Mouse (Mus musculus) spleen, adult 2 months (tissue): ENCODE measurements around the gene Slc25a44. TPM values are rescaled to one million over a fixed set of nuclear protein-coding genes. Genes with fewer than 3 reads are reported as not detected.

Source experiments
- DNase-seq, 2 experiments: peaks; one replicate each; pipeline versions ENCODE4 v3.0.0 to v3.0.0-alpha.2; 2012 to 2021; ENCODE audit warnings: low spot score in 2 of 2, low read depth in 1 of 2
- H3K27ac ChIP-seq: fragments of 200-500 bp; 2 replicates; pipeline ENCODE4 v1.5.1; 2012; ENCODE audit warnings: low read length, inconsistent platforms; ENCODE audit not compliant: insufficient read depth
- H3K27me3 ChIP-seq: fragments of 200-500 bp; 2 replicates; pipeline ENCODE4 v1.6.1; 2012; ENCODE audit warnings: mild to moderate bottlenecking, moderate library complexity, low read length, inconsistent platforms; ENCODE audit not compliant: control insufficient read depth, insufficient read depth
- H3K36me3 ChIP-seq: fragments of 200-500 bp; 2 replicates; pipeline ENCODE4 v1.6.1; 2012; ENCODE audit warnings: mild to moderate bottlenecking, low read length, inconsistent platforms; ENCODE audit not compliant: control insufficient read depth, insufficient read depth
- H3K4me1 ChIP-seq: fragments of 200-500 bp; 2 replicates; pipeline ENCODE4 v1.6.1; 2011; ENCODE audit warnings: inconsistent platforms; ENCODE audit not compliant: control insufficient read depth, insufficient read depth, insufficient read length
- H3K4me3 ChIP-seq: fragments of 200-500 bp; 2 replicates; pipeline ENCODE4 v1.5.1; 2011; ENCODE audit warnings: mild to moderate bottlenecking, inconsistent platforms; ENCODE audit not compliant: insufficient read depth, insufficient read length; ENCODE audit errors: extremely low read depth
- CTCF ChIP-seq: fragments of 200-500 bp; IDR thresholded peaks from 2 replicates; pipeline ENCODE4 v1.5.1; 2011; ENCODE audit warnings: mild to moderate bottlenecking, inconsistent platforms; ENCODE audit not compliant: insufficient read depth, insufficient read length, insufficient replicate concordance; ENCODE audit errors: extremely low read depth
- POLR2A ChIP-seq: fragments of 200-500 bp; IDR thresholded peaks from 2 replicates; pipeline ENCODE4 v1.6.1; 2011; ENCODE audit warnings: low read depth, low read length, inconsistent platforms
- WGBS: fragments of 180-500 bp; shearing (Covaris S2); methylation state at CpG from one replicate; pipeline ENCODE4 v1.1.7; 2018; 5-methylcytosine and 5-hydroxymethylcytosine counted together
- polyA plus RNA-seq: library from polyadenylated mRNA; depleted of rRNA; stranded (reverse); fragments of >200 nt; gene quantifications from 2 replicates; pipeline ENCODE4 v1.2.3, GENCODE M21; 2012

Gene Slc25a44
- polyA plus RNA-seq, 1 experiment, result 13.9 TPM

- H3K36me3 ChIP-seq, result no peaks in the 10 kb centered on the region
- no peak for TF ChIP-seq POLR2A
- TF ChIP-seq CTCF, result no peak
- H3K27ac ChIP-seq, result peak overlapping the region; percentile 89
- no peak overlapping the region for H3K4me3 ChIP-seq
- WGBS, result 76% methylated on average over 18 of the region's 18 CpGs
- DNase-seq, result no peak
- no peaks in the 10 kb centered on the region for H3K27me3 ChIP-seq
- peaks cover 29% of the 10 kb centered on the region; the same call in 1 of the 2 replicates for H3K4me1 ChIP-seq
Measured at GRCm38 (mm10) chr3:88455588-88456264, 30.8 kb upstream of the Slc25a44 start.

GRCm38 (mm10) chr3:88454762-88455587, 30.0 kb upstream of the Slc25a44 start:
- no peak for DNase-seq

GRCm38 (mm10) chr3:88453986-88454385, 29.0 kb upstream of the Slc25a44 start:
- Histone ChIP-seq H3K27ac (peak overlapping the region; percentile 89), H3K27me3 (no peaks in the 10 kb centered on the region), H3K36me3 (no peaks in the 10 kb centered on the region), H3K4me3 (peak overlapping the region; percentile 32; the same call in 1 of the 2 replicates), H3K4me1 (peaks cover 29% of the 10 kb centered on the region; the same call in 1 of the 2 replicates)
- DNase-seq, result peak; percentile 49 to 55
- WGBS, result 11% methylated on average over 8 of the region's 8 CpGs
- no peak for TF ChIP-seq CTCF
- peak; percentile 31 for TF ChIP-seq POLR2A

More at GRCm38 (mm10) chr3:88454762-88455587, 30.0 kb upstream of the Slc25a44 start:
- no peaks in the 10 kb centered on the region for H3K27me3 ChIP-seq
- H3K4me1 ChIP-seq, result peaks cover 29% of the 10 kb centered on the region; the same call in 1 of the 2 replicates
- no peak for TF ChIP-seq POLR2A
- TF ChIP-seq CTCF, result no peak
- peak overlapping the region; percentile 89 for H3K27ac ChIP-seq
- peak overlapping the region; percentile 32; the same call in 1 of the 2 replicates for H3K4me3 ChIP-seq
- WGBS, result 26% methylated on average over 9 of the region's 9 CpGs
- no peaks in the 10 kb centered on the region for H3K36me3 ChIP-seq

- peaks cover 29% of the 10 kb centered on the region; the same call in 1 of the 2 replicates for H3K4me1 ChIP-seq
- 14% methylated on average over 8 of the region's 8 CpGs for WGBS
- peak in 1 of 2 experiments; percentile 32 for DNase-seq
- H3K27ac ChIP-seq, result peak overlapping the region; percentile 79
- H3K36me3 ChIP-seq, result no peaks in the 10 kb centered on the region
- H3K4me3 ChIP-seq, result peak overlapping the region; percentile 27; the same call in 1 of the 2 replicates
- TF ChIP-seq CTCF (no peak), POLR2A (peak; percentile 13; the same call in 1 of the 2 replicates)
- no peaks in the 10 kb centered on the region for H3K27me3 ChIP-seq
Measured at GRCm38 (mm10) chr3:88453369-88453768, 28.4 kb upstream of the Slc25a44 start.

GRCm38 (mm10) chr3:88452716-88453115, 27.8 kb upstream of the Slc25a44 start:
- TF ChIP-seq POLR2A (no peak), CTCF (no peak)
- 0 out of 2 replicates have a peak overlapping the region, but pooled peaks have one; percentile 3 for H3K4me3 ChIP-seq
- H3K4me1 ChIP-seq, result peaks cover 29% of the 10 kb centered on the region; the same call in 1 of the 2 replicates
- H3K36me3 ChIP-seq, result no peaks in the 10 kb centered on the region
- peak overlapping the region; percentile 79 for H3K27ac ChIP-seq
- no peak for DNase-seq
- 79% methylated on average over 6 of the region's 6 CpGs for WGBS
- no peaks in the 10 kb centered on the region for H3K27me3 ChIP-seq

GRCm38 (mm10) chr3:88452246-88452645, 27.3 kb upstream of the Slc25a44 start:
- Histone ChIP-seq H3K4me1 (peaks cover 29% of the 10 kb centered on the region; the same call in 1 of the 2 replicates), H3K4me3 (no peak overlapping the region), H3K27ac (peak overlapping the region; percentile 79), H3K36me3 (peaks cover 1% of the 10 kb centered on the region; the same call in 1 of the 2 replicates), H3K27me3 (no peaks in the 10 kb centered on the region)
- TF ChIP-seq POLR2A (no peak), CTCF (no peak)
- 32% methylated on average over 5 of the region's 5 CpGs for WGBS
- DNase-seq, result no peak
